Mouse (Mus musculus): ENCODE data around the gene Pold1.

GRCm38 (mm10) chr7:44594291-44594690, 45.6 kb upstream of the Pold1 start:
- TF ChIP-seq CTCF (IDR thresholded peaks at IDR 0.05; ENCODE audit: borderline replicate concordance, insufficient read depth, low read length) (no peak), POLR2A (IDR thresholded peaks at IDR 0.05; ENCODE audit: low read depth, low read length) (no peak)

Measured in embryonic fibroblast, embryonic 13.5 days (primary cell).